Mouse (Mus musculus) ES-CJ7 (cell line): ENCODE data around the gene Ptpn20.
A peak's percentile ranks its signal among the peaks of the same experiment; 100 is the strongest.

Source experiments
- DNase-seq: peaks from one replicate; pipeline ENCODE4 v3.0.0; 2011; ENCODE audit warnings: low read depth, low spot score

Gene Ptpn20

GRCm38 (mm10) chr14:33673350-33674087 lies 84.5 kb downstream of the Ptpn20 start:
- peak; percentile 36 for DNase-seq

GRCm38 (mm10) chr14:33677996-33678395 lies 89.0 kb downstream of the Ptpn20 start:
- DNase-seq: peak; percentile 9

GRCm38 (mm10) chr14:33678740-33679139 lies 89.7 kb downstream of the Ptpn20 start:
- DNase-seq: no peak

GRCm38 (mm10) chr14:33680621-33681020 lies 91.6 kb downstream of the Ptpn20 start:
- DNase-seq: no peak

GRCm38 (mm10) chr14:33682768-33683167 lies 93.8 kb downstream of the Ptpn20 start:
- no peak for DNase-seq

- DNase-seq: no peak
Measured at GRCm38 (mm10) chr14:33683701-33684100, 94.7 kb downstream of the Ptpn20 start.

GRCm38 (mm10) chr14:33687444-33688028 lies 98.5 kb downstream of the Ptpn20 start:
- DNase-seq: no peak

GRCm38 (mm10) chr14:33689044-33689443 lies 100.0 kb downstream of the Ptpn20 start:
- no peak for DNase-seq
